Mouse (Mus musculus): ENCODE measurements around the gene Pacsin1.

Pacsin1 gene

DNA sequence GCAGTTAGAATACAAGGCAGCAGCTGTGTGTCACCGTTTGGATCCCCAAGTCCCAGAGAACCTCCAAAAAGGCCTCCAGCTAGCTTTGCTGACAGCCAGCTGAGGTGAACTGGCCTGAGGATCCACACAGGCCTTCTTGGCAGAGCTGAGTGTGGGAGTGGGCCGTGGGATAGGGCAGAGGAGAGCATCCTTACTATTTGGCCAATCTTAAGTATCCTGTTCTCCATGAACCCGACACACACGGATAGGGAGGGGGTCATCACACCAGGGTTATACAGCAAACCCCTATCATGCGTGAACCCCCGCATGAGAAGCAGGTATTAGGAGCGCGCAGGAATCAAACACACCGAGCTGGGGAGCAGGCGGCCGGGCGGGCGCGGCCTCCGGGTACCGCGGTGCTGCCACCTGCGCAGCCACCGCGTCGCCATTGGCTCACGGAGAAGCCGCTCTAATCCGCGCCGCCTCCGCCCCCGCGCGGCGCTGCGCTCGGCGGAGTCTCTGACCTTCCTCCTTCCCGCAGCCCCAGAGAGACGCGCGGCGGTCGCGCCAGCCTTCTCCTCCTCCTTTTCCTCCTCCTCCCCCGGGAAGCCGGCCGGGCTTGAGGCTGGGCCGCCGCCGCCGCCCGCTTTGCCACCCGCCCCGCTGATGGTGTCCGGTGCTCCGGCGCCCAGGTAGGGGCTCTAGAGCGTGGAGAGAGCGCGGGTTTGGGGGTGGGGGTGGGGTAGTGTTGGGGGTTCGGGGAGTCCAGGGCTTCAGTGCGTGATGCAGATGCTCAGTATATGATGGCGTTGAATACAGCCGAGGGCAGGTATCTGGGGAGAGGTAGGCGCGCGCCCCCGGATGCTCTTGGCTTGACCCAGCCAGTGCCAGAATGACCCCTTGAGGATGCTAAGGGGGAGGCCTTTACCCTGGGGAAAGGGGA lies at the start of gene Pacsin1:
Pacsin1 (plus strand) TSS at position 421 of the 922 bp plus-strand sequence.
- DNase-seq (ENCODE audit: extremely low spot score, low spot score) = peak; percentile 48

DNA sequence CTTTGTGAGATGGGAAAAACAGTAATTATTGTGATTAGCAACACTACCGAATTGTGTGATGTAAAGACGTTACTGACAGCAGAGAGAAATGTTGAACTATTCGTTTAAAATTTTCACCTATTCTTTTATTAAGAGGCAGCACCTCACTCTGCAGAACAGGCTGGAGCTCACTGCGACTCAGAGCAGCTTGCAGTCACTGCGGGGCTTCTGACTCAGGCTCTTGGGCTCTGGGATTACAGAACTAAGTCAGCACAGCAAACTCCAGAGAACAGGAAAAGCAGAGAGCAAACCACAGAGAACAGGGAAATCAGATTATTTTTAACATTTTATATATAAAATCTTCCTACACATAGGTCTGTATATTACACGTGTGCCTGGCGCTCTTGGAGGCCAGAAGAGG lies 45.7 kb upstream of the Pacsin1 start:
- DNase-seq (ENCODE audit: extremely low spot score, low spot score) = no peak

DNA sequence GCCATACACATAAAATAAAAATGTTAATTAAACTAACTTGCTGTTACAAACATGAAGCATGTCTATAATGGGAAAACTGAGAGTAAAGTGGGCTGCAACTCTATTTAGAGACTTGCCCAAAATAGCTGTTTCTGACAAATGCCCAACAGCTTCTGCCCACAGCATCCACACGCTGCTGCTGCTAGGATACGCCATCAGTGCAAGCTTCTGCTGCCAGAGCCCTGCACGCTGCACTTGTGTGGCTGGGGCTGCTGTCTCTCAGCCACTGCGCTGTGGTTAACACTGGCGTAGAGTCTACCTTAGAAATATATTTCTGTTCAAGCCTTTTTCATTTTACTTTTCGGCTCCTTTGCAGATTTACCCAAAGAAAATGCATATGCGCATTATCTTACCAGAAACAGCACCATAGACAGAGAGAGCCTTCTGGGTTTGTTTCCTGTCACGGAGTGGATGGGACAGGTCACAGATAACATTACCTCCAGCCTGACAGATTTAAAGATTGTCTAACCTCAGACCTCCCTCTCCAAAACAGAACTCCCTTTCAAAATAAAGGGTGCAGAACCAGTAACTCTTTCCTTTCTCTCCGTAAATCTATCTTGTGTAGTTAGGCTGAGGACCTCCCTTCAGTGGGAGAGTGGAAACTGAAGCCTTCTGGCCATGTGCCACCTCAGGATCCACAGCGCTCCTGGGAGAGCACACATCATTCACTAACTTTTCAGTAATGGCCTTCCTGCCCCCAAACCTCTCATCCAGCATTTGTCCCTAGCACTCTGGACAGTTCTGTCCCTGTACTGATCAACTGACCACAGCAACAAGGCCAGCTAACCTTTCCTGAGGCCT lies 44.4 kb upstream of the Pacsin1 start:
- no peak for DNase-seq (ENCODE audit: extremely low spot score, low spot score)

DNA sequence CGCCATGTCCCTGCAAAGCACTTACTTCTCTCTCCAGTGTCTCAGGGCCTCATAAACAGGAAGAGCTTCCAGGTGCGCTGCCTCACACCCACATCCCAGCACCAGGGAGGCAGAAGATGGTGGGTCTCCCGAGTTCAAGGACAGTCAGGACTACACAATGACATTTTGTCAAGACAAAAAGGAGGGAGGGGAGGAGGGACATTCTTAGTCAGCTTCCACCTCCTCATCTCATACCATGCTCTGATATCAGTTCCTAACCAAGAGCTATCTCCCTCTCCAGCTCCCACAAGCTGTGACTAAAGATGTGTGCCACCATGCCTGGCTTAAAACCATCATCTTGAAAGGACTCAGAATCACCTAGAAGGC lies 43.8 kb upstream of the Pacsin1 start:
- DNase-seq (ENCODE audit: extremely low spot score, low spot score) = no peak

DNA sequence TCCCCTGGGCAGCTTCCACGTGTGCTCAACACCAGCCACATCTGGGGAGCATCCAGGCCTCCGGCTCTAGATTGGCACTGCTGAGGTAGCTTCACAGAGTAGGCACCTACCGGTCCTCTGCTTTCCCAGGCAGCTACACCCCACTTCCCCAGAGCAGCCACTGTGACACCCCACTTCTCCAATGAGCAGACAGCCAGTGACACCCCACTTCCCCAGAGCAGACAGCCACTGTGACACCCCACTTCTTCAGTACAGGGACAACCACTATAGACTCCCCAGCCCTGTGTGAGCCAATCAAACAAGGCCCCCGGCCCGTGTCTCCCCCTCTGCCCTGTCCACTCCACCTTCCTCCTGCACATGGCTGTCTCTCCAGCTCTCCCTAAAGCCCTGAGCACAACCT lies 43.3 kb upstream of the Pacsin1 start:
- no peak for DNase-seq (ENCODE audit: extremely low spot score, low spot score)

DNA sequence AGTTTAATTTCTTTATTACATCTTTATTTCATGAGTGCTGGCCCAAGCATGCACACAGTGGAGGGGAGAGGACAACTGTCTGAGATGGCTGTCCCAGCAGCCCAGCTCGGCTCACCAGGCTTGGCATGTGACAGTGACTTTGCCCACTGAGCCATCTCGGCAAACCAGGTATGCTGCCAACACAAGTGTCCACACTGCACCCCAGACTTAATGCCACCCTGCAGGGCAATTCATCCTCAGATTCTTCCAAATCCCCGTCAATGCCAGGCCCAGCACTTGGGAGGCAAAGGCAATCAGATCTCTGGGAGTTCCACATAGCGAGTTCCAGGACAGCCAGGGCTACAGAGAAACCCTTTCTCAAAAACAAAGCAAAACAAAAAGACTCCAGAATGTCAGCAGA lies 42.3 kb upstream of the Pacsin1 start:
- no peak for DNase-seq (ENCODE audit: extremely low spot score, low spot score)

DNA sequence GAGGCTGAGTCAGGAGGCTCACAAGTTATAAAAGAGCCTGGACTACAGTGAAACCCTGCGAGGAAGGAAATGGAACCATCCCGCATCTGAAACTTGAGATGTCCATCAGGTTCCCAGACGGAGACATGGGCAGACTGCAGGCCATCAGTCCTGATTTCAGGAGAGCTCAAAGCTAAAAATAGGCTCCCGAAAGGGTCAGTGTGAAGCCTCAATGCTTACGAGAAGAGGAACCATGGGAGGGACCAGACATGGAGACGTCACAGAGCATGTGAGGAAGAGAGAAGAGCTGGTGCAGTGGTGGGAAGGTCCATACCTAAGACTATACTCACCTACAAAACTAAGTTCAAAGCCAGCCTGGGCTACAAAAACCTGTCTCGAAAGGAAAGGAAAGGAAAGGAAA lies 39.9 kb upstream of the Pacsin1 start:
- DNase-seq (ENCODE audit: extremely low spot score, low spot score) = no peak

DNA sequence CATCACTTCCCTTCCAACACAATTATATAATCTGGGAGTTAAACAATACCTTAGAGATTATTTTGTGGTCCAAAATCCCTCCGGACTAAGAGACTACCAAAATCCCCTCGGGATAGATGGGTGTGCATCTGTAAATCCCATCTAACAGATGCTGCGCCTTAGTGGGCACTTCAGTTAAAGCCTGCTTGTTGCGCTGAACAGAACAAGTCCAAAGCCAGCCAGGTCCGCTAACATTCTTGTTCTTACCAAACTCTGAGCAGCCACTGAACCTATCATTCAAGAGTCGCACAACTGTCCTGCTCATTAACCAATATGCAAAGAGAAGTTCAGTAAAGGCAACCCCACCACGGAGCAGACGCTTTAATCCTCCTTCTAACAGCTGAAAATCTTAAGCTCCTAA lies 34.1 kb upstream of the Pacsin1 start:
- DNase-seq (ENCODE audit: extremely low spot score, low spot score) = no peak

DNA sequence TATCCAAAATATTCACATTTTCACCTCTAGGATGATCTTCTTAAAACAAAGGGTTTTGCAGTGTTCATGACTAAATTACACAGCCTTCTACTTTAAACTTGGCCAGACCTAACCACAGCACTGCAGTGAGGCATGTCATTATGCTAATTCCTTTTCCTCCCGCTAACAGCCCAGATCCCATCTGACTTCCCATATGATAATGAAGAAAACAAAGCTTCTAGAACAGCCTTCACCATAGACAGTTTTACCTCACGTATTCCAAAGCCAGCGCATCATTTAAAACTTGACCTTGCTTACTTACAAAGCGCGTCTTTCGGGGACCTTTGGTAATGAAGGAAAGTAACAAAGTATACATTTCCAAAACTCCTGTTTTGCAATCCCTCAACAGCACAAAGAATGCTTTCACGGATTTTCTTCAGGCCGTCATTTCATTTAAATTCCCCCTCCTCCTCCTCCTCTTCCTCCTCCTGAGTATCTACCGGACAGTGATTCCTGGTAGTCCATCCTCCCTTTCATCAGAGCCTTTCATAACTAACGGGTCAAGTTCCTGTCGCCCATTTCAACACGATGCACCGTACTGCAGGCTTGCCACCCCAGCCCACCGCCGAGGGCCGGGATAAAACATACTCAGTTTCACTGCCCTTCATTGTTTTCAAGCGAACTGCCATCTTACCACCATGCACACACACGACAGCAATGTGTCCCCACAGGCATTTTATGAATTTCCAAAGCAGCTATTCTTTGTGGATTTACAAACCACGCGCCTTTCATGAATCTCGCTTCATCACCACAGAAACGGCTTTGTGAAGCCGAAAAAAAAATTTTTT lies 33.4 kb upstream of the Pacsin1 start:
- DNase-seq (ENCODE audit: extremely low spot score, low spot score) = peak; percentile 63

DNA sequence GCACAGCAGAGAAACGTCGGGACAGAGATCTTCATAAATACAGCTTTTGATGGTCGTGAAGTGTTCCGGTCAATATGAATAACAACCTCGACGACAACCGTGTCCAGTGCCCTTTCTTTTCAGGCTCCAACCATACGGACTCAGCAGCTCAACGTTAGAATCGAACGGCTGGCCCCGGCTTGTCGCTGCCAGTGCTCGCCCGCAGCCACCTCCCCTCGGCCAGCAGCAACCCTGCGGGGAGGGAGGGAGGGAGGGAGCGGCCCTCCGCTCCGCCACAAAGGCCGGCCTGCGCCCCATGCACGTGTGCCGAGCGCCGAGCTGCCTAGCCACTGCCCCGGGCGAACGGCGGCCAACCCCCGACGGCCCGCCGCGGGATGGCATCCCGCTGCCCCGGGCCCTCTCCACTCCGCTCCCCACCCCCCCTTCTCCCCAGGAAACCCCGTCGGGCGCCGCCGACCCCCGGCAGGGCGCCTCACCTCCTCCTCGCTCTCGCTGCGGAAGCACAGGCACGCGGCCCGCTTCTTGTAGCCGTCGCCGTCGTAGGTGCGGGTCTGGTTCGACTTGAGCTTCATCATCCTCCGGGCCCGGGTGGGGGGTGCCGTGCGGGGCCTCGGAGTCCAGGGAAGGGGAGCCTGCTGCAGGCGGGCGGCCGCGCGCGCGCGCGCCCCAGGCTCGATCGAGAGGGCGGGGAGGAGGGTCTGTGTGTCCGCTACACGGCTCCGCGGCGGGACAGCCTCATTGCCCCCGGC lies 32.5 kb upstream of the Pacsin1 start:
- DNase-seq (ENCODE audit: extremely low spot score, low spot score) = peak; percentile 79

DNA sequence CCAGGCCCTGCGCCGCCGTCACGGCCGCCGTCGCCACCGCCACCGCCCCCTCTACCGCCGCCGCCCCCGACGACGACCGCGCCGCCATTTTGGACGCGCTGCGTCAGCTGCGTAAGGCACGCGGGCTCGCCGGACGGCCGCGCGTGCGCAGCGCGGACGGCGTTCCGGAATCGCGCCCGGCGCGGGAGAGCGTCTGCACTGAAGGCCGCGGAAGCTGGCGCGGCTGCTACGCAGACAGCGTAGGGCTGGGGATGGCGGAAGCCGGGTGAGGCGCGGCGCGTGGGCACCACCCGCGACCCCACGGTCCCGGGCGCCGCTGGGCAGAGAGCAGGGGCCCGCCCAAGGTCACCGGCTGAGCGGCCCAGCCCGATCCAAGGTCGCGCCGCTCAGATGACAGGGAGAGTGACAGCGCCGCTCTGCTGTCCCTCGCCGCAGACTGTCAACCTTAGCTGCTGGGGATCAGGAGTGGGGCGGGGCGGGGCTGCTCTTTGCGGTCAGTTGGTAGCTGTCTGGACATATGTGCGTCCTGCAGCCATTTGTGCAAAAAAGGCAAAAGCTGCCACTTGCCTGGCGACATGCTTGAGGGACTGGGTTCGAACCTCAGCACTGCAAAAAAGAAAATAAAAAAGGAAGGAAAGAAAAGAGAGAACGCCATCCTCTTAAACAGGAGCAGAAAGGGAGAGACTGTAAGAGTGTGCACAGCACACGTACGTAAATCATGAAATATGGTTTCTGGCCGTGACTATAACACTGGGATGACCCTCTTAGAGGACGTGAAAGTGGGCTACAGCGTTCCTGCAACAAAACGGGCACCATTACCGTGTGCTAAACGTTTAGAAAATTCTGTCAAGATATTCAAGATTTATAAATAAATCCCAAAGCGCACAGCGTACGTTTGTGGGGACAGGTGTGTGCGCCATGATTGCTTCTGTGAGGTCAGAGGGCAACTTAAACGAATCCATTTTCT lies 31.7 kb upstream of the Pacsin1 start, which contains the start of gene Nudt3:
Nudt3 (minus strand) TSS at position 136 of the 967 bp plus-strand sequence.
- peak; percentile 88 for DNase-seq (ENCODE audit: extremely low spot score, low spot score)

DNA sequence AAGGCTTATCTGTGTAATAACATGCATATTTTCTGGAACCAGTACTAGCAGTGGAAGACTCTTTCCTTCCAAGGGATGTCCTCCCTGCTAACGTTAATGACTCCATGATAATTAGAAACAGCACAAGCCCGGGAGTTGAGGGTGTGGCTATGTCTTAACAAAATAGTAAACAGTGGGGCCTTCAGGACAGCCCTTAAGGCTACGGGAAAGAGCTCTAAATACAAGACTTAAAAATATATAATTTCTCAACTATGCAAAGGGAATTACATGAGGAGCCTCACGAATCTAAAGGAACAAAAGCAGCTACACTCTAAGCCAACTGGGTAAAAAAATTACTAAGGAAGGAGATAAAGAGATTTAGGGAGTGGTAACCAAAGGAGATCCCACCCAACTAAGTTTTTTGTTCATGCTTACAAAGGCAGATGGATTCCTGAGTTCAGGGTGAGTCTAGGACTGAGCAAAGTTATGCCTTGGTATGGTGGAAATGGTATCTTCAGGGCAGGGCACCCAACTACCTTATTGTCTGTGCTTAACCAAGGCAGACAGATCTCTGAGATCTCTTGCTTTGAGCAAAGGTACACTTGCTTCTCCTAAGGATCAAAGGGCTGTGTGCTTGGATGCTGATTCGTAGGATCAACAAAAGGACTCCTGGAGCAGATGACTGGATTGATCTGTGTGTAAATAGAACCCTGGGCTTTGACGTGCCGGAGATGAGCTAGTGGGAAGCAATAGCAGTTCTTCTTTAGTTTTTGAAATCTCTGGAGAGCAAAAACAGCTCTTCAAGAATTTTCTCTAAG lies 29.7 kb upstream of the Pacsin1 start:
- no peak for DNase-seq (ENCODE audit: extremely low spot score, low spot score)

DNA sequence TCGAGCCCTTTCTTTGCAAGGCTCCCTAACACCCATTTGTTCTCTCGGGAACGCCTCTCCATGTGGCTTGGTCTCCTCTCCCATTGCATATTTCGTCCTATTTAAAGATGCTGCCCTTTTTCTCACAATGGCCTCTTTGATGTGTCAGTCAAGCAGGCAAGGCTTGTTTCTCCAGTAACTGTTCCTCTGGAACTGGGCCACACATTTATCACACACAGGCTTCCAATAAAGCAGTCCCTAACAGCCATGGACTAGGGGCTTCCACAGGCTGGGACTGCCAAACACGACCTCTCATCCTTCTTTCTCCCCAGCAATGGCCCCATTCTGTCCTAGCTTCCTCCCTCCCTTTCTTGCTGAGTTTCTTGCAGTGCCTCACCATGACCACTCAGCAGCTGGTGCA lies 28.6 kb upstream of the Pacsin1 start:
- DNase-seq (ENCODE audit: extremely low spot score, low spot score) = no peak

DNA sequence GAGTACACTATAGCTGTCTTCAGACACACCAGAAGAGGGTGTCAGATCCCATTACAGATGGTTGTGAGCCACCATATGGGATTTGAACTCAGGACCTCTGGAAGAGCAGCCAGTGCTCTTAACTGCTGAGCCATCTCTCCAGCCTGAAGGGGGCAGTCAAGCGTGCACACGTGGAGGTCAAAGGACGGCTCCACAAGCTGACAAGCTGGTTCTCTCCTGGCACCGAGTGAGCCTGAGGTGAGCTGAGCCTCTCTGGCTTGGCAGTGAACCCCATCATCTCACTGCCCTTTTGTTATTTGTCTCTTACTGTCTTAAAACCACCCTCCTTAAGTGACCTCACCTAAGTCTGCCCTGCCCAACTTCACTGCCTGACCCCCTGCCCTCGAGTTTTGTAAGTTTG lies 27.9 kb upstream of the Pacsin1 start:
- DNase-seq (ENCODE audit: extremely low spot score, low spot score) = no peak

DNA sequence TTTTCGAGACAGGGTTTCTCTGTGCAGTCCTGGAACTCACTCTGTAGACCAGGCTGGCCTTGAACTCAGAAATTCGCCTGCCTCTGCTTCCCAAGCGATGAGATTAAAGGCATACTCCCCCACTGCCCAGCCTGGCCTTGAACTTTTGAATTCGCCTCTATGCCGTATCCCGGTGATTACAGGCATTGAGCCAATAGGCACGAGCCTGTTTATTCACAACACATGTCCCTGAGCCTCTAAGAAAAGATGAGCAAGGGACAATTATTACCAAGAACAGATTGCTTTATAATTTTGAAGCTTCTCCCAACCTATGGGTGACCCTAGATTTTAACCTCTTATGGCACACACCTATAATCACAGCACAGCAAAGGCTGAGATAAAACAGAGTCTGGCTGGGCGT lies 26.9 kb upstream of the Pacsin1 start:
- DNase-seq (ENCODE audit: extremely low spot score, low spot score) = no peak

DNA sequence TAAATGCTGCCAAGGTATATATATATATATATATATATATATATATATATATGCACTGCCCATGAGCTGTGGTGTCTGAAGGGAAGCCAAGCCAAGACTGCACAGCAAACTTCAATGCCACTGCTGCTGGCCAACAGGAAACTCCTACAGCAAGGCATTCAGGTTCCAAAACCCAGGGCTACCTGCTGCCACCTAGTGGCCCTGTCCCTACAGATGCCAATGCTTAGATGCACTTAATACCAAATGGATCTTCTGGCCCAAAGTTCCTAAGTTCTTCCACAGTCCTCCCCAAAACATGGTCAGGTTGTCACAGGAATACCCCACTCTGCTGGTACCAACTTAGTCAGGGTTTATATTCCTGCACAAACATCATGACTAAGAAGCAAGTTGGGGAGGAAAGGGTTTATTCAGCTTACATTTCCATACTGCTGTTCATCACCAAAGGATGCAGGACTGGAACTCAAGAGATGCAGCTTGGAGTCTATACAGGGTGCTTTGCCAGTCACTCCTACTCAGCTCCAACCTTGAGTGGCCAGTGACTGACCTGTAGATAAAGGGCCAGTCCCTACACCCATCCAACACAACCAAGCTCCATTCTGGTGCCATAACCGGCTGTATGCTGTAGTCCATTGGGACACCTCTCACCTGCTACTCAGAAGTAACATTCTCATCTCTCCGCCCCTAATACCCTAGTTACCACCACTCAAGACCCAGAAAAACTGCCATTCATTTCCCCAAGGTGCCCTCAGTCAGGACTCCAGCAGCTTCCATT lies 25.9 kb upstream of the Pacsin1 start:
- DNase-seq (ENCODE audit: extremely low spot score, low spot score) = peak; percentile 73

DNA sequence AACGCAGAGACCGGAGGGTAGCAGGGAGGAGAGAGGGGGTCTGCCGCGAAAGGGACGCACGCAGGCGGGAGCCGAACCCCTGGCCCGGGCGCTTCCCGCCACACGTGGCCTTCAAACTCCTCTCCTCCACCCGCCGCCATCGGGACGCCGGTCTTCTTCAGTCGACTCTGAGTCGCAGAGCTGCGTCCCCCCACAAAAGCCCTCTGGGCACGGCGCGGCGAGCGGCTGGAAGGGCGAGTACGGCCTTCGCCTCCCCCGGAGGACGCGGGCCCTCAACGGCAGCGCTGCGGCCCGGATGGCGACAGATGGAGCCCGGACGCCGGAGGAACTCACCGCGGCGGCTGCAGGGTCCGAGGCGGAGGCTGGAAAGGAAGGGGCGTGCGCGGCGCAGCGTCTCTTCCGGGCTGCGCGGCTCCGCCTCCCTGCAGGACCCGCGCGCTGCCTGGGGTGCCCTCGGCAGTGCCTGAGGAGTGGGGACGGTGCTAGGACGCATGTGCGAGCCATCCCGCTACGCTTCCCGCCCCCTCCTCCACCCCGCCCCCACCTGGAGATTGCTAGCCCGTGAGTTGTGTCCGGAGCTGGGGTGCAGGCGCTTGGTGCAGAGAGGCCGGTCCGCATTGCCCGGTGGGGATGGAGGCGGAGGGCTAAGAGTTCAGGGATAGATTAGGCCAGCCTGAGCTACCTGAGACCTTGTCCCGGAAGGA lies 20.3 kb upstream of the Pacsin1 start, which contains the start of gene RPS10-NUDT3:
RPS10-NUDT3 (minus strand) TSS at position 352 of the 704 bp plus-strand sequence.
- DNase-seq (ENCODE audit: extremely low spot score, low spot score) = peak; percentile 95
